Mouse (Mus musculus): ENCODE results near the gene Hmmr. TPM values are rescaled to one million over a fixed set of nuclear protein-coding genes. Genes with fewer than 3 reads are reported as not detected.

Hmmr gene
- polyA plus RNA-seq (2012; rRNA removed) = 23.1 and 31.0 TPM in 2 replicates
- 56.0 and 58.7 TPM in 2 replicates for polyA plus RNA-seq (2014; fragmentation: Nextera tagmentation; extraction: Ambion mirVana)

DNA sequence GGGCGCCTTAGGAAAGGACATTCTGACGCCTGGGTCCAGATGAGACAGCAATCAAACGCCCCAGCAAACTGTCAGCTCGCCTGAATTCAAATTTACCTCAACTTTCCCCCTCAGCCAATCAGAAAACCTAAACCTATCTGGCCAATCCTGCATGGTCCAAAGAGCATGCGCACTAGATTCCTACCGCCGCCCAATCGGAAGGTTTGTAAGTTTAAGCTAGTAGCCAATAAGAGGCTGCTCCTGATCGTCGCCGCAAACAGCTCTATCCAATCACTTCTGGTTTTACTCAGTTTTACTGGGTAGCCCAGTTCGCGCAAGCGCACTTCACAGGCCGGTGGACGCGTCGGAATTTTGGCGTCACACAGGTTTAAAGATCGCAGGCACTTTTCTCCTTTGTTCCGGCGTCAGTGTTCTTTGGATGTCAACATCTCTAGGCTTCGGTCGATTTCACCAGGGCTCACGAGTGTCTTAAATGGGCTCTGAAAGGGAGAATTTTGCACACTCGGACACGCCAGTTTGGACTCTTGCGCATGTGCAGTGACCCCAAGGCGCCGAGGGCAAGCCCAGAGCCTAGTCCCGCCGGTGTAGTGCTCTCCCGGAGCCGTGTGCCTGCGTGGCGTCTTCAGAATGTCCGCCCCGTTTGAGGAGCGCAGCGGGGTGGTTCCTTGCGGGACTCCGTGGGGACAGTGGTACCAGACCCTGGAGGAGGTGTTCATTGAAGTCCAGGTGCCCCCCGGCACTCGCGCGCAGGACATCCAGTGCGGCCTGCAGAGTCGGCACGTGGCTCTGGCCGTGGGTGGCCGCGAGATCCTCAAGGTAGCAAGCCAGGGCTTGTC, at the start of gene Hmmr, which contains the start of gene Nudcd2:
Gene Hmmr (minus strand): TSS at position 84 of the 836 bp plus-strand sequence.
Gene Nudcd2 (plus strand): TSS at position 329 of the 836 bp plus-strand sequence.
- TF ChIP-seq CTCF (IDR thresholded peaks at IDR 0.05; ENCODE audit: low read depth) (no peak), EP300 (IDR thresholded peaks at IDR 0.05; ENCODE audit: low read depth) (no peak; the same call in 1 of the 2 replicates)
- Histone ChIP-seq H3K36me3 (replicated peaks; ENCODE audit: control insufficient read depth, insufficient read depth, low read depth) (peaks cover 42% of the 10 kb centered on the region), H3K9me3 (ENCODE audit: control insufficient read depth, low read length) (no peaks in the 10 kb centered on the region), H3K9ac (replicated peaks) (peak within 1 kb of the TSS; percentile 96), H3K4me2 (ENCODE audit: low read depth) (peak within 1 kb of the TSS; percentile 94), H3K4me3 (ENCODE audit: insufficient read depth in 1 of 2, low read depth in 2 of 2, low read length in 2 of 2) (peak within 1 kb of the TSS; percentile 93 to 100), H3K27ac (peak within 1 kb of the TSS; percentile 76), H3K4me1 (replicated peaks; ENCODE audit: control insufficient read depth in 2 of 2, insufficient read depth in 2 of 2, low read length in 1 of 2) (peaks cover 7 to 12% of the 10 kb centered on the region in 2 experiments; a peak in 3 of 4 replicates), H3K27me3 (ENCODE audit: control insufficient read depth, insufficient read depth, low read length) (no peaks in the 10 kb centered on the region)
- ATAC-seq (ENCODE audit: insufficient read depth) = peak; percentile 96
- WGBS (ENCODE audit: insufficient replicate concordance) = under 1% methylated on average over 52 of the region's 52 CpGs
- DNase-seq (ENCODE audit: low read depth in 3 of 3, low spot score in 3 of 3) = peak; percentile 98 to 99 (median 98)

DNA sequence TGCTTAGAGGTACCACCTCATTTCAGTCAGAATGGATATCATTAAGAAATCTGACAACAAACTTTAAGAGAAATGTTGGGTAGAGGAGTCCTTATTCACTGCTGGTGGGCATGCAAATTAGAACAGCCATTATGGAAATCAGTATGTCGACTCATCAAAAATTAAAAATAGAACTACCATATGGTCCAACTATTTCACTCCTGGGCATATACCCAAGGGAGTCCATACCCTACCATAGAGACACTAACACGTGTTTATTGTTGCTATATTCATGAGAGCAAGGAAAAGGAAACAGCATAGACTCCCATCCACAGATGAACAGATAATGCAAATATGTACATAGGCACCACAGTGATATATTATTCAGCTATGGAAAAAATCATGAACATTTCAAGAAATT, 48.6 kb upstream of the Hmmr start:
- Histone ChIP-seq H3K9ac (replicated peaks) (no peak overlapping the region), H3K27me3 (ENCODE audit: control insufficient read depth, insufficient read depth, low read length) (no peaks in the 10 kb centered on the region), H3K36me3 (replicated peaks; ENCODE audit: control insufficient read depth, insufficient read depth, low read depth) (no peaks in the 10 kb centered on the region), H3K4me1 (replicated peaks; ENCODE audit: control insufficient read depth in 2 of 2, insufficient read depth in 2 of 2, low read length in 1 of 2) (no peaks in the 10 kb centered on the region), H3K9me3 (ENCODE audit: control insufficient read depth, low read length) (no peaks in the 10 kb centered on the region), H3K4me2 (ENCODE audit: low read depth) (no peak overlapping the region), H3K27ac (no peak overlapping the region), H3K4me3 (ENCODE audit: insufficient read depth in 1 of 2, low read depth in 2 of 2, low read length in 2 of 2) (no peak overlapping the region)
- WGBS (ENCODE audit: insufficient replicate concordance) = 42% methylated on average over 2 of the region's 2 CpGs
- no peak for ATAC-seq (ENCODE audit: insufficient read depth)
- no peak for DNase-seq (ENCODE audit: low read depth in 3 of 3, low spot score in 3 of 3)
- no peak for TF ChIP-seq CTCF (IDR thresholded peaks at IDR 0.05; ENCODE audit: low read depth)
- TF ChIP-seq EP300 (IDR thresholded peaks at IDR 0.05; ENCODE audit: low read depth) = no peak

DNA sequence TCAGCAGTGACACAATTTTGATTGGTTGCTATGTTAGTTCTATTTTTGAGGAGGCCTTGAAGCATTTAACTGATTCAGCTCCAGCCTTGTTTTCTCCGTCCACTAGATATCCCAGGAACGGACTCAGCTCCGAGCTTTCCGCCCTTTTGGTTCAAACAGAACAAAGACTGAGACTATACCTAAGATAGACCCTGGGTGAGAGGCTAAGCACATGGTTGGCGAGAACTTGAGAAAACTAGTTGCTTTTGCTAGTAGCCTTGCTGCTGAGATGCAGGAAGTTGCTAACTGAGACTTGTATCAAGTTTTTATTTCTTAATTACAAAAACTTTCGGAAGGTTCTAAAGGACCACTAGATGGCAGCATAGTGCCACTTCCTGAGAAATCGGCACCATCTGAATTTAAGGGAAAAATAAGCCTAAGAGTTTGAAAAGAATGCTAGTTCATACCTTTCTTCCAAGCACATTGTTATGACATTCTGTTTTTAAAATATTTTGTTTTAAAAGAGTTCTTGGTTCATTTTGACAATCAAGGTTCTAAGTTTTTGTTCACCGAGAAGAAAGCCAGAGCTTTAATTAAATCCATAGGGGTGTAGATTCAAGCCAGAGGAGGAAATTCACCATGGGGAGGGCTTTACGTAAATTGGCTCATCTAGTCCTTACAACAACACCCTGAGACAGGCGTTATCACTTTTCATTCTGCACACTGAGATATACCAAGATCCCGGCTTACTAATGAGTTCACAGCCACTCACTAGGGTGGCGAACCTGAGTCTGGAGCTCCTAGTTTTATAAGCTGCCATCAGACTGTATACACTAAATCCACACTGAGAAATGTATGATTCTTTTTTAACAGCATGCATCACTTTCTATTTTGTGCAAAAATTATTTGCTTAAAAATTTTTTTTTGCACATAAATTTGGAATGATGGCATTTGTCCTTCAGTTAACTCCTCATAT, 42.4 kb upstream of the Hmmr start:
- Histone ChIP-seq H3K27me3 (ENCODE audit: control insufficient read depth, insufficient read depth, low read length) (no peaks in the 10 kb centered on the region), H3K27ac (no peak overlapping the region), H3K9me3 (ENCODE audit: control insufficient read depth, low read length) (no peaks in the 10 kb centered on the region), H3K4me2 (ENCODE audit: low read depth) (no peak overlapping the region), H3K36me3 (replicated peaks; ENCODE audit: control insufficient read depth, insufficient read depth, low read depth) (no peaks in the 10 kb centered on the region), H3K9ac (replicated peaks) (no peak overlapping the region), H3K4me3 (ENCODE audit: insufficient read depth in 1 of 2, low read depth in 2 of 2, low read length in 2 of 2) (no peak overlapping the region), H3K4me1 (replicated peaks; ENCODE audit: control insufficient read depth in 2 of 2, insufficient read depth in 2 of 2, low read length in 1 of 2) (no peaks in the 10 kb centered on the region)
- ATAC-seq (ENCODE audit: insufficient read depth) (no peak), DNase-seq (ENCODE audit: low read depth in 3 of 3, low spot score in 3 of 3) (peak in 1 of 3 experiments; percentile 14)
- 43% methylated on average over 12 of the region's 12 CpGs for WGBS (ENCODE audit: insufficient replicate concordance)
- peak; percentile 58 for TF ChIP-seq CTCF (IDR thresholded peaks at IDR 0.05; ENCODE audit: low read depth)
- no peak for TF ChIP-seq EP300 (IDR thresholded peaks at IDR 0.05; ENCODE audit: low read depth)

DNA sequence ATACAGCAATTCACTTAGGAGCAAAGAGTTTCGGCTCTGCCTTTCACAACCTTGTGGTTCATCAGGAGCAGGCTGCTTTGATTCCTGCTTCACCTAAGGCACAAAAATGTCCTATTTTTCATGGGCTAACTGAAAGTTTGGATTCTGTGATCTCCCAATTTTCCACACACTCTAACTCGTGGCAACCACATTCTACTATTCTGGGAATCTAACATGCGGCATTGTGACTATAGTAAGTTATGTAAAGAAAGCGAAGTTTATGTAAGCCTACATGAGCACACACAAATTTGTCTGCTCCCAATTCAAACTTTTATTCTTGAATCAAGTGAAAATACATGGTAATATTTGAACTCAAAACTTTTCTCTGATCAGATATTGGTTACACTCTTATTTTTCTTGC, 31.5 kb upstream of the Hmmr start:
- 56% methylated on average over 4 of the region's 4 CpGs for WGBS (ENCODE audit: insufficient replicate concordance)
- ATAC-seq (ENCODE audit: insufficient read depth) (no peak), DNase-seq (ENCODE audit: low read depth in 3 of 3, low spot score in 3 of 3) (no peak)
- Histone ChIP-seq H3K4me2 (ENCODE audit: low read depth) (no peak overlapping the region), H3K4me3 (ENCODE audit: insufficient read depth in 1 of 2, low read depth in 2 of 2, low read length in 2 of 2) (no peak overlapping the region), H3K27me3 (ENCODE audit: control insufficient read depth, insufficient read depth, low read length) (no peaks in the 10 kb centered on the region), H3K4me1 (replicated peaks; ENCODE audit: control insufficient read depth in 2 of 2, insufficient read depth in 2 of 2, low read length in 1 of 2) (no peaks in the 10 kb centered on the region), H3K9me3 (ENCODE audit: control insufficient read depth, low read length) (no peaks in the 10 kb centered on the region), H3K9ac (replicated peaks) (no peak overlapping the region), H3K27ac (no peak overlapping the region), H3K36me3 (replicated peaks; ENCODE audit: control insufficient read depth, insufficient read depth, low read depth) (no peaks in the 10 kb centered on the region)
- TF ChIP-seq EP300 (IDR thresholded peaks at IDR 0.05; ENCODE audit: low read depth) (no peak), CTCF (IDR thresholded peaks at IDR 0.05; ENCODE audit: low read depth) (no peak)

All from liver, embryonic 14.5 days (tissue).